ENCODE assay signal across 8 mouse cellular contexts in the genomic region with DNA sequence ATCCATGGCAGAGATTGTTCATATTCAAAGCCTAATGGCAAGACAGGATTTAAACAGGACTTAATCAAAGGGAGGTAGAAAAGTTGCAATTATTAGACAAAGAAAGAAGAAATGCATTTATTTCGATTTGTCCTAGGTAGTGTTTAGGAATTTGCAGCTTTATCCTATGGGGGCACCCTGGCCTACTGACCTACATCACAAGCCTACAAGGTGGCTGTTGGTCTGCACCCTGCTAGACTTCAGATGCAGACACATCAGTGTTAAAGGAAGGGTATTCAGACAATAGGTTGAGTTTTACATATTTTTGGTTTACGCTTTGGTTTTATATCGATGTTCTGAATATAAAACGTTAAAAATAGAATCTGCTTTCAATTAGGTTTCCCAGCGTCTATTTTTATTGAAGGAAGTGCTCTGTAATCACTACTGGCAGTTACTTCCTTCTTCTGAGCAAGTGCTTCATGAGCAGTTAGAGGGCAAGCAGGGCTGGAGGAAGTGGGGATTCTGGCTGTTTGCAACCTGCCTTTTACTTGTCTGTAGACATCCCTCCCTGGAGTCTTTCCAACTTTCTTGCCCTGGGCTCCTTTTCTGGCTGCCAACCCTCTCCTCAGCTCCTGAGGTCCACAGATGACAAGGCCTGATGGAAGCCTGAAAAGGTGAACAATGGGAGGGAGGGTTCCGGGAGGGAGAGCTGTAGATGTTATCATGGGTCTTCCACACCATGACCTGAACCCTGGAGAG. TPM values are rescaled to one million over a fixed set of nuclear protein-coding genes. Genes with fewer than 3 reads are reported as not detected.
DNase-seq lines count a peak whose midpoint lies in the region.

No protein-coding gene starts in this region.

- H3K4me3 ChIP-seq in limb, embryonic 10.5 days, result no peak overlapping the region

- H3K9me3 ChIP-seq in limb, embryonic 10.5 days (replicated peaks), result no peaks in the 10 kb centered on the region

- WGBS in limb, embryonic 10.5 days, result 60% methylated on average over 6 of the region's 6 CpGs

- peak overlapping the region; percentile 77 for H3K27ac ChIP-seq in limb, embryonic 10.5 days

- H3K36me3 ChIP-seq in limb, embryonic 10.5 days, result no peaks in the 10 kb centered on the region

- H3K27me3 ChIP-seq in limb, embryonic 10.5 days (ENCODE audit: low read depth, poor library complexity, severe bottlenecking), result no peaks in the 10 kb centered on the region

- peak; percentile 19 for DNase-seq in kidney, adult 9 months
- no peak for DNase-seq in kidney, adult 18-20 months
- DNase-seq in MN1 (ENCODE audit: low spot score), result peak; percentile 30
- DNase-seq in cerebellum, postnatal 10 days, result peak; percentile 65
- DNase-seq in limb, embryonic 10.5 days (ENCODE audit: low spot score), result no peak
- no peak for DNase-seq in right cerebral cortex, postnatal 25 days
- no peak for DNase-seq in gastrocnemius, postnatal 4 days (ENCODE audit: low spot score in 2 of 2)
- DNase-seq in urinary bladder, postnatal 10 days (ENCODE audit: low spot score), result no peak

- H3K4me1 ChIP-seq in limb, embryonic 10.5 days, result peaks cover 53% of the 10 kb centered on the region

RNA-seq across cellular contexts. Expression of a gene that starts 34.5 kb away (rescaled TPM):
- polyA plus RNA-seq in limb, embryonic 10.5 days (2016; fragmentation: Nextera tagmentation; extraction: Ambion mirVana), result 34.9 and 67.2 TPM in 2 replicates
- 1 to 10 TPM; 4.6 to 5.1 TPM for total RNA-seq in gastrocnemius, postnatal 4 days (2021)

Comparison
In these comparisons a context has a peak if more than half of its experiments do, and no peak if none do; other contexts are left out.
1. DNase-seq: peak in kidney, adult 9 months (single experiment), MN1 (single experiment) and cerebellum, postnatal 10 days (2 of 2); none in kidney, adult 18-20 months (single experiment), limb, embryonic 10.5 days (single experiment), right cerebral cortex, postnatal 25 days (single experiment), gastrocnemius, postnatal 4 days (0 of 2) and urinary bladder, postnatal 10 days (single experiment).